Mouse (Mus musculus) hindbrain, embryonic 14.5 days (tissue): ENCODE results near the gene Ano6. TPM values are rescaled to one million over a fixed set of nuclear protein-coding genes. Genes with fewer than 3 reads are reported as not detected.
A peak's percentile ranks its signal among the peaks of the same experiment; 100 is the strongest.

ENCODE experiments used
- ATAC-seq: fragments of 200-750 bp; cut with Nextera tagmentation; 2 replicates; pipeline ENCODE4 v1.8.0; 2017; ENCODE audit warnings: moderate number of reproducible peaks, mild to moderate bottlenecking, moderate TSS enrichment, moderate library complexity; ENCODE audit not compliant: low FRiP score
- DNase-seq: peaks from one replicate; pipeline ENCODE4 v3.0.0-alpha.2; 2015; ENCODE audit warnings: low spot score
- H3K27ac ChIP-seq: fragments of 300-500 bp; sonication (generic); 2 replicates; pipeline ENCODE4 v1.5.1; 2014; ENCODE audit warnings: mild to moderate bottlenecking, moderate library complexity
- H3K27me3 ChIP-seq: fragments of 300-500 bp; sonication (generic); 2 replicates; pipeline ENCODE4 v1.6.1; 2014; ENCODE audit warnings: mild to moderate bottlenecking, low read length, mixed read lengths; ENCODE audit not compliant: control insufficient read depth, insufficient read depth
- H3K36me3 ChIP-seq: fragments of 300-500 bp; sonication (generic); replicated peaks from 2 replicates; pipeline ENCODE4 v1.6.1; 2014; ENCODE audit not compliant: control insufficient read depth, insufficient read depth
- H3K4me1 ChIP-seq: fragments of 300-500 bp; sonication (generic); replicated peaks from 2 replicates; pipeline ENCODE4 v1.6.1; 2014; ENCODE audit warnings: antibody characterized with exemption, low read length, mixed read lengths; ENCODE audit not compliant: control insufficient read depth, insufficient read depth
- H3K4me2 ChIP-seq: fragments of 300-500 bp; sonication (generic); replicated peaks from 2 replicates; pipeline ENCODE4 v1.6.1; 2014; ENCODE audit warnings: mild to moderate bottlenecking, moderate library complexity
- H3K4me3 ChIP-seq: fragments of 300-500 bp; sonication (generic); replicated peaks from 2 replicates; pipeline ENCODE4 v1.5.1; 2014; ENCODE audit warnings: mild to moderate bottlenecking, low read length
- H3K9ac ChIP-seq: fragments of 300-500 bp; sonication (generic); 2 replicates; pipeline ENCODE4 v1.6.1; 2014
- H3K9me3 ChIP-seq: fragments of 300-500 bp; sonication (generic); 2 replicates; pipeline ENCODE4 v1.6.1; 2016; ENCODE audit warnings: low read length; ENCODE audit not compliant: control insufficient read depth
- WGBS: fragments of 180-500 bp; shearing (Covaris S2); extraction: QIAGEN DNeasy Blood & Tissue Kit; methylation state at CpG from one replicate; pipeline ENCODE4 v1.1.7; 2014; 5-methylcytosine and 5-hydroxymethylcytosine counted together
- polyA plus RNA-seq: library from polyadenylated mRNA; unstranded; fragments of >200 nt; fragmentation: Nextera tagmentation; extraction: Ambion mirVana; gene quantifications from 2 replicates; pipeline ENCODE4 v1.2.1, GENCODE M21; 2014

Gene Ano6
- polyA plus RNA-seq, 1 experiment from 2014 or later: 33.2 TPM

- DNase-seq (no peak), ATAC-seq (no peak)
- H3K4me3 ChIP-seq: no peak overlapping the region
- H3K4me1 ChIP-seq: no peaks in the 10 kb centered on the region
- no peaks in the 10 kb centered on the region for H3K36me3 ChIP-seq
- no peak overlapping the region for H3K27ac ChIP-seq
- no peaks in the 10 kb centered on the region for H3K27me3 ChIP-seq
- WGBS: 55% methylated on average over 1 of the region's 1 CpGs
- no peaks in the 10 kb centered on the region for H3K9me3 ChIP-seq
- H3K4me2 ChIP-seq: no peak overlapping the region
- no peak overlapping the region for H3K9ac ChIP-seq
Observed at GRCm38 (mm10) chr15:95873276-95873675, 82.6 kb downstream of the Ano6 start.

- Histone ChIP-seq H3K27me3 (no peaks in the 10 kb centered on the region), H3K4me1 (no peaks in the 10 kb centered on the region), H3K4me3 (no peak overlapping the region), H3K9me3 (no peaks in the 10 kb centered on the region), H3K4me2 (no peak overlapping the region), H3K27ac (no peak overlapping the region), H3K36me3 (no peaks in the 10 kb centered on the region), H3K9ac (no peak overlapping the region)
- ATAC-seq (no peak), DNase-seq (no peak)
- 91% methylated on average over 5 of the region's 5 CpGs for WGBS
Observed at GRCm38 (mm10) chr15:95874216-95874615, 83.6 kb downstream of the Ano6 start.

- Histone ChIP-seq H3K27me3 (no peaks in the 10 kb centered on the region), H3K9ac (no peak overlapping the region), H3K4me3 (no peak overlapping the region), H3K36me3 (no peaks in the 10 kb centered on the region), H3K4me2 (no peak overlapping the region), H3K27ac (no peak overlapping the region), H3K9me3 (no peaks in the 10 kb centered on the region), H3K4me1 (no peaks in the 10 kb centered on the region)
- WGBS: 82% methylated on average over 8 of the region's 8 CpGs
- DNase-seq: no peak
- no peak for ATAC-seq
Observed at GRCm38 (mm10) chr15:95874726-95875125, 84.1 kb downstream of the Ano6 start.

GRCm38 (mm10) chr15:95875898-95876297, 85.3 kb downstream of the Ano6 start:
- ATAC-seq (no peak), DNase-seq (no peak)
- Histone ChIP-seq H3K27ac (no peak overlapping the region), H3K4me3 (no peak overlapping the region), H3K4me1 (peaks cover 6% of the 10 kb centered on the region), H3K27me3 (no peaks in the 10 kb centered on the region), H3K9ac (no peak overlapping the region), H3K36me3 (no peaks in the 10 kb centered on the region), H3K9me3 (no peaks in the 10 kb centered on the region), H3K4me2 (no peak overlapping the region)
- WGBS: 93% methylated on average over 10 of the region's 10 CpGs

GRCm38 (mm10) chr15:95880616-95881151, 90.0 kb downstream of the Ano6 start:
- Histone ChIP-seq H3K4me3 (no peak overlapping the region), H3K27me3 (no peaks in the 10 kb centered on the region), H3K4me1 (peaks cover 8% of the 10 kb centered on the region), H3K27ac (no peak overlapping the region), H3K9ac (no peak overlapping the region), H3K36me3 (no peaks in the 10 kb centered on the region), H3K9me3 (no peaks in the 10 kb centered on the region), H3K4me2 (no peak overlapping the region)
- WGBS: 33% methylated on average over 10 of the region's 10 CpGs
- no peak for ATAC-seq
- DNase-seq: no peak

GRCm38 (mm10) chr15:95882436-95882835, 91.8 kb downstream of the Ano6 start:
- H3K27ac ChIP-seq: no peak overlapping the region
- peaks cover 23% of the 10 kb centered on the region for H3K4me1 ChIP-seq
- no peaks in the 10 kb centered on the region for H3K27me3 ChIP-seq
- no peaks in the 10 kb centered on the region for H3K36me3 ChIP-seq
- no peak for ATAC-seq
- H3K9me3 ChIP-seq: no peaks in the 10 kb centered on the region
- no peak for DNase-seq
- WGBS: 93% methylated on average over 4 of the region's 4 CpGs
- no peak overlapping the region for H3K4me3 ChIP-seq
- no peak overlapping the region for H3K9ac ChIP-seq
- H3K4me2 ChIP-seq: no peak overlapping the region

- Histone ChIP-seq H3K4me2 (no peak overlapping the region), H3K36me3 (no peaks in the 10 kb centered on the region), H3K27ac (no peak overlapping the region), H3K4me3 (no peak overlapping the region), H3K9ac (no peak overlapping the region), H3K4me1 (peaks cover 31% of the 10 kb centered on the region), H3K9me3 (no peaks in the 10 kb centered on the region), H3K27me3 (no peaks in the 10 kb centered on the region)
- no peak for DNase-seq
- ATAC-seq: no peak
- 76% methylated on average over 6 of the region's 6 CpGs for WGBS
Observed at GRCm38 (mm10) chr15:95883559-95883958, 92.9 kb downstream of the Ano6 start.

- H3K4me2 ChIP-seq: no peak overlapping the region
- DNase-seq (no peak), ATAC-seq (no peak)
- H3K27me3 ChIP-seq: no peaks in the 10 kb centered on the region
- no peak overlapping the region for H3K9ac ChIP-seq
- H3K4me3 ChIP-seq: no peak overlapping the region
- H3K36me3 ChIP-seq: no peaks in the 10 kb centered on the region
- peaks cover 31% of the 10 kb centered on the region for H3K4me1 ChIP-seq
- no peak overlapping the region for H3K27ac ChIP-seq
- 88% methylated on average over 10 of the region's 10 CpGs for WGBS
- no peaks in the 10 kb centered on the region for H3K9me3 ChIP-seq
Observed at GRCm38 (mm10) chr15:95884658-95885620, 94.3 kb downstream of the Ano6 start.

- DNase-seq (no peak), ATAC-seq (no peak)
- no peak overlapping the region for H3K4me2 ChIP-seq
- no peaks in the 10 kb centered on the region for H3K36me3 ChIP-seq
- WGBS: 79% methylated on average over 18 of the region's 18 CpGs
- H3K27me3 ChIP-seq: no peaks in the 10 kb centered on the region
- peaks cover 23% of the 10 kb centered on the region for H3K4me1 ChIP-seq
- H3K9me3 ChIP-seq: no peaks in the 10 kb centered on the region
- H3K9ac ChIP-seq: no peak overlapping the region
- H3K27ac ChIP-seq: 0 out of 2 replicates have a peak overlapping the region, but pooled peaks have one; percentile 9
- H3K4me3 ChIP-seq: no peak overlapping the region
Observed at GRCm38 (mm10) chr15:95885953-95886820, 95.5 kb downstream of the Ano6 start.
